Mouse (Mus musculus) cerebellum, postnatal 36 days (tissue): ENCODE measurements around the gene Olfr444.

Experiments
- DNase-seq, 2 experiments: peaks; one replicate each; pipeline ENCODE4 v3.0.0; 2021 to 2022; ENCODE audit warnings: mixed read lengths in 2 of 2

Gene Olfr444

GRCm38 (mm10) chr6:42948767-42949166 lies at the start of gene Olfr444:
Gene Olfr444, plus strand, starts transcription at chr6:42949067.
- no peak for DNase-seq

- no peak for DNase-seq
Observed at GRCm38 (mm10) chr6:42900345-42900744, 48.5 kb upstream of the Olfr444 start.

GRCm38 (mm10) chr6:42908578-42908977 lies 40.3 kb upstream of the Olfr444 start, which contains the start of gene Olfr447:
Gene Olfr447, plus strand, starts transcription at chr6:42908878.
- DNase-seq, result no peak

GRCm38 (mm10) chr6:42921077-42921476 lies 27.8 kb upstream of the Olfr444 start, which contains the start of gene Olfr446:
Gene Olfr446, plus strand, starts transcription at chr6:42921377.
- no peak for DNase-seq

GRCm38 (mm10) chr6:42980377-42980776 lies 31.5 kb downstream of the Olfr444 start:
- DNase-seq, result no peak
